Mouse (Mus musculus): Measurements from ENCODE around the gene C1qtnf2. TPM values are rescaled to one million over a fixed set of nuclear protein-coding genes. Genes with fewer than 3 reads are reported as not detected.

C1qtnf2 gene
- total and polyA plus RNA-seq, 2 experiments from 2014 or later: 15.0 to 22.4 TPM

GRCm38 (mm10) chr11:43479376-43479775 is 5.3 kb downstream of the C1qtnf2 start:
- TF ChIP-seq CTCF (IDR thresholded peaks at IDR 0.05): no peak
- H3K36me3 ChIP-seq (ENCODE audit: insufficient read depth, low read length): no peaks in the 10 kb centered on the region
- 89% methylated on average over 3 of the region's 3 CpGs for WGBS
- no peaks in the 10 kb centered on the region for H3K27me3 ChIP-seq (ENCODE audit: insufficient read depth, low read length)
- no peak overlapping the region for H3K9ac ChIP-seq (replicated peaks; ENCODE audit: low read length, poor library complexity, severe bottlenecking)
- no peak for ATAC-seq (ENCODE audit: low FRiP score)
- H3K27ac ChIP-seq (ENCODE audit: low read depth, low read length): no peak overlapping the region
- no peaks in the 10 kb centered on the region for H3K9me3 ChIP-seq (ENCODE audit: low read length)
- no peak for DNase-seq (ENCODE audit: low spot score)
- no peak overlapping the region for H3K4me3 ChIP-seq (ENCODE audit: low read depth, low read length)
- H3K4me1 ChIP-seq (ENCODE audit: insufficient read depth, low read length): peaks cover 3% of the 10 kb centered on the region; the same call in 1 of the 2 replicates
- H3K4me2 ChIP-seq (ENCODE audit: low read depth, low read length, poor library complexity, severe bottlenecking): no peak overlapping the region

GRCm38 (mm10) chr11:43480561-43480960 is 6.5 kb downstream of the C1qtnf2 start:
- Histone ChIP-seq H3K4me2 (ENCODE audit: low read depth, low read length, poor library complexity, severe bottlenecking) (no peak overlapping the region), H3K4me1 (ENCODE audit: insufficient read depth, low read length) (no peaks in the 10 kb centered on the region), H3K27ac (ENCODE audit: low read depth, low read length) (no peak overlapping the region), H3K36me3 (ENCODE audit: insufficient read depth, low read length) (no peaks in the 10 kb centered on the region), H3K4me3 (ENCODE audit: low read depth, low read length) (no peak overlapping the region), H3K9ac (replicated peaks; ENCODE audit: low read length, poor library complexity, severe bottlenecking) (no peak overlapping the region), H3K9me3 (ENCODE audit: low read length) (no peaks in the 10 kb centered on the region), H3K27me3 (ENCODE audit: insufficient read depth, low read length) (no peaks in the 10 kb centered on the region)
- no peak for TF ChIP-seq CTCF (IDR thresholded peaks at IDR 0.05)
- 56% methylated on average over 5 of the region's 5 CpGs for WGBS
- ATAC-seq (ENCODE audit: low FRiP score) (no peak), DNase-seq (ENCODE audit: low spot score) (no peak)

GRCm38 (mm10) chr11:43481672-43482522 is 7.8 kb downstream of the C1qtnf2 start:
- Histone ChIP-seq H3K36me3 (ENCODE audit: insufficient read depth, low read length) (no peaks in the 10 kb centered on the region), H3K9ac (replicated peaks; ENCODE audit: low read length, poor library complexity, severe bottlenecking) (no peak overlapping the region), H3K4me1 (ENCODE audit: insufficient read depth, low read length) (no peaks in the 10 kb centered on the region), H3K4me3 (ENCODE audit: low read depth, low read length) (no peak overlapping the region), H3K9me3 (ENCODE audit: low read length) (no peaks in the 10 kb centered on the region), H3K4me2 (ENCODE audit: low read depth, low read length, poor library complexity, severe bottlenecking) (no peak overlapping the region), H3K27ac (ENCODE audit: low read depth, low read length) (no peak overlapping the region), H3K27me3 (ENCODE audit: insufficient read depth, low read length) (no peaks in the 10 kb centered on the region)
- ATAC-seq (ENCODE audit: low FRiP score): no peak
- no peak for DNase-seq (ENCODE audit: low spot score)
- no peak for TF ChIP-seq CTCF (IDR thresholded peaks at IDR 0.05)
- WGBS: 77% methylated on average over 3 of the region's 3 CpGs

GRCm38 (mm10) chr11:43483122-43483792 is 9.2 kb downstream of the C1qtnf2 start:
- WGBS: 73% methylated on average over 6 of the region's 6 CpGs
- no peak overlapping the region for H3K9ac ChIP-seq (replicated peaks; ENCODE audit: low read length, poor library complexity, severe bottlenecking)
- no peak for ATAC-seq (ENCODE audit: low FRiP score)

GRCm38 (mm10) chr11:43484057-43484456 is 10.0 kb downstream of the C1qtnf2 start:
- H3K9ac ChIP-seq (replicated peaks; ENCODE audit: low read length, poor library complexity, severe bottlenecking): no peak overlapping the region

More at GRCm38 (mm10) chr11:43483122-43483792, 9.2 kb downstream of the C1qtnf2 start:
- Histone ChIP-seq H3K4me2 (ENCODE audit: low read depth, low read length, poor library complexity, severe bottlenecking) (no peak overlapping the region), H3K36me3 (ENCODE audit: insufficient read depth, low read length) (no peaks in the 10 kb centered on the region), H3K27me3 (ENCODE audit: insufficient read depth, low read length) (no peaks in the 10 kb centered on the region), H3K4me1 (ENCODE audit: insufficient read depth, low read length) (no peaks in the 10 kb centered on the region), H3K9me3 (ENCODE audit: low read length) (no peaks in the 10 kb centered on the region), H3K27ac (ENCODE audit: low read depth, low read length) (no peak overlapping the region; the same call in none of the 2 replicates), H3K4me3 (ENCODE audit: low read depth, low read length) (no peak overlapping the region)
- no peak for TF ChIP-seq CTCF (IDR thresholded peaks at IDR 0.05)
- DNase-seq (ENCODE audit: low spot score): no peak

GRCm38 (mm10) chr11:43484652-43485051 is 10.6 kb downstream of the C1qtnf2 start:
- Histone ChIP-seq H3K4me1 (ENCODE audit: insufficient read depth, low read length) (no peaks in the 10 kb centered on the region), H3K4me2 (ENCODE audit: low read depth, low read length, poor library complexity, severe bottlenecking) (no peak overlapping the region), H3K4me3 (ENCODE audit: low read depth, low read length) (no peak overlapping the region), H3K36me3 (ENCODE audit: insufficient read depth, low read length) (no peaks in the 10 kb centered on the region), H3K9ac (replicated peaks; ENCODE audit: low read length, poor library complexity, severe bottlenecking) (no peak overlapping the region), H3K27me3 (ENCODE audit: insufficient read depth, low read length) (no peaks in the 10 kb centered on the region), H3K27ac (ENCODE audit: low read depth, low read length) (no peak overlapping the region), H3K9me3 (ENCODE audit: low read length) (no peaks in the 10 kb centered on the region)
- ATAC-seq (ENCODE audit: low FRiP score) (no peak), DNase-seq (ENCODE audit: low spot score) (no peak)
- WGBS: 43% methylated on average over 11 of the region's 11 CpGs
- TF ChIP-seq CTCF (IDR thresholded peaks at IDR 0.05): no peak

More at GRCm38 (mm10) chr11:43484057-43484456, 10.0 kb downstream of the C1qtnf2 start:
- no peaks in the 10 kb centered on the region for H3K9me3 ChIP-seq (ENCODE audit: low read length)
- no peak for DNase-seq (ENCODE audit: low spot score)
- WGBS: 78% methylated on average over 4 of the region's 4 CpGs
- ATAC-seq (ENCODE audit: low FRiP score): no peak
- no peak for TF ChIP-seq CTCF (IDR thresholded peaks at IDR 0.05)
- no peak overlapping the region for H3K4me2 ChIP-seq (ENCODE audit: low read depth, low read length, poor library complexity, severe bottlenecking)
- peak overlapping the region; percentile 38; the same call in 1 of the 2 replicates for H3K27ac ChIP-seq (ENCODE audit: low read depth, low read length)
- H3K4me3 ChIP-seq (ENCODE audit: low read depth, low read length): no peak overlapping the region
- no peaks in the 10 kb centered on the region for H3K27me3 ChIP-seq (ENCODE audit: insufficient read depth, low read length)
- H3K4me1 ChIP-seq (ENCODE audit: insufficient read depth, low read length): no peaks in the 10 kb centered on the region
- H3K36me3 ChIP-seq (ENCODE audit: insufficient read depth, low read length): no peaks in the 10 kb centered on the region
